Mouse (Mus musculus) mesoderm, embryonic 11.5 days (tissue): ENCODE measurements around the gene Nudt19.
"Not testable (repeated sequence)": the region's sequence is repeated elsewhere in the genome, so short reads cannot be mapped to it uniquely, and the experiment has no call there.

Source experiments
- DNase-seq: peaks from one replicate; pipeline ENCODE4 v3.0.0-alpha.2; 2012; ENCODE audit warnings: low read depth, low spot score

Gene Nudt19

GRCm38 (mm10) chr7:35556205-35556603, at the start of gene Nudt19:
Gene Nudt19, minus strand, starts transcription at chr7:35556304.
- no peak for DNase-seq

- DNase-seq, result no peak
Measured at GRCm38 (mm10) chr7:35602766-35603165, 46.7 kb upstream of the Nudt19 start.

- no peak for DNase-seq
Measured at GRCm38 (mm10) chr7:35601106-35601505, 45.0 kb upstream of the Nudt19 start.

GRCm38 (mm10) chr7:35600031-35600430, 43.9 kb upstream of the Nudt19 start:
- DNase-seq, result no peak

GRCm38 (mm10) chr7:35599492-35599891, 43.4 kb upstream of the Nudt19 start:
- no peak for DNase-seq

- DNase-seq, result no peak
Measured at GRCm38 (mm10) chr7:35594311-35594710, 38.2 kb upstream of the Nudt19 start.

GRCm38 (mm10) chr7:35590731-35591191, 34.7 kb upstream of the Nudt19 start:
- DNase-seq, result no peak

- no peak for DNase-seq
Measured at GRCm38 (mm10) chr7:35589485-35589884, 33.4 kb upstream of the Nudt19 start.

- DNase-seq, result no peak
Measured at GRCm38 (mm10) chr7:35588680-35589428, 32.8 kb upstream of the Nudt19 start.

GRCm38 (mm10) chr7:35587728-35588127, 31.6 kb upstream of the Nudt19 start:
- no peak for DNase-seq

- no peak for DNase-seq
Measured at GRCm38 (mm10) chr7:35586906-35587445, 30.9 kb upstream of the Nudt19 start.

- DNase-seq, result peak; percentile 98
Measured at GRCm38 (mm10) chr7:35586055-35586905, 30.2 kb upstream of the Nudt19 start, which contains the start of gene Ankrd27. Gene Ankrd27, plus strand, starts transcription at chr7:35586244.

GRCm38 (mm10) chr7:35585191-35586054, 29.3 kb upstream of the Nudt19 start, which contains the start of gene Rgs9bp:
Gene Rgs9bp, minus strand, starts transcription at chr7:35585582.
- peak; percentile 74 for DNase-seq

GRCm38 (mm10) chr7:35584786-35585190, 28.7 kb upstream of the Nudt19 start:
- peak; percentile 30 for DNase-seq

GRCm38 (mm10) chr7:35584068-35584785, 28.1 kb upstream of the Nudt19 start:
- no peak for DNase-seq

GRCm38 (mm10) chr7:35583476-35584025, 27.4 kb upstream of the Nudt19 start:
- DNase-seq, result no peak

- DNase-seq, result no peak
Measured at GRCm38 (mm10) chr7:35582719-35583118, 26.6 kb upstream of the Nudt19 start.

- DNase-seq, result peak; percentile 60
Measured at GRCm38 (mm10) chr7:35579849-35580248, 23.7 kb upstream of the Nudt19 start.

- not testable (repeated sequence) for DNase-seq
Measured at GRCm38 (mm10) chr7:35570883-35571282, 14.8 kb upstream of the Nudt19 start.

GRCm38 (mm10) chr7:35569724-35570123, 13.6 kb upstream of the Nudt19 start:
- not testable (repeated sequence) for DNase-seq
